Mouse (Mus musculus) myocyte (in vitro differentiated cells): ENCODE measurements at regions not wholly inside any gene's neighbourhood (a gene's known extent, or its start where the extent isn't known, plus 50 kb on each side); places are given as distances from the start of the nearest gene placed in this dataset.

Source experiments
- CEBPB ChIP-seq: IDR thresholded peaks from 2 replicates; pipeline ENCODE4 v1.6.1; 2011; ENCODE audit warnings: mild to moderate bottlenecking, moderate library complexity; ENCODE audit not compliant: poor library complexity, insufficient read depth, severe bottlenecking
- E2F4 ChIP-seq: IDR thresholded peaks from one replicate; pipeline ENCODE4 v1.6.1; 2011; ENCODE audit warnings: mild to moderate bottlenecking, control low read depth, moderate library complexity; ENCODE audit not compliant: insufficient read depth
- MAX ChIP-seq: IDR thresholded peaks from one replicate; pipeline ENCODE4 v1.6.1; 2011; ENCODE audit warnings: low read depth, mild to moderate bottlenecking, control low read depth
- MYOD1 ChIP-seq, 3 experiments: IDR thresholded peaks; one replicate each; pipeline ENCODE4 v1.6.1; 2011; ENCODE audit warnings: control low read depth in 2 of 3, low read depth in 2 of 3, mild to moderate bottlenecking in 2 of 3, moderate library complexity in 1 of 3; ENCODE audit not compliant: insufficient read length in 2 of 3, control insufficient read depth in 1 of 3
- MYOG ChIP-seq, 3 experiments: IDR thresholded peaks; one replicate each; pipeline ENCODE4 v1.6.1; 2011; ENCODE audit warnings: control low read depth in 2 of 3, low read depth in 2 of 3, mild to moderate bottlenecking in 2 of 3; ENCODE audit not compliant: insufficient read length in 2 of 3, control insufficient read depth in 1 of 3, insufficient read depth in 1 of 3
- POLR2A ChIP-seq: IDR thresholded peaks from one replicate; pipeline ENCODE4 v1.6.1; 2011; ENCODE audit warnings: low read depth, mild to moderate bottlenecking, control low read depth, moderate library complexity; ENCODE audit not compliant: insufficient read length
- POLR2AphosphoS2 ChIP-seq: IDR thresholded peaks from one replicate; pipeline ENCODE4 v1.6.1; 2011; ENCODE audit warnings: low read depth, control low read depth; ENCODE audit not compliant: insufficient read length
- REST ChIP-seq: IDR thresholded peaks from one replicate; pipeline ENCODE4 v1.6.1; 2011; ENCODE audit warnings: mild to moderate bottlenecking, control low read depth, moderate library complexity; ENCODE audit not compliant: insufficient read depth, insufficient read length
- SRF ChIP-seq: IDR thresholded peaks from one replicate; pipeline ENCODE4 v1.6.1; 2011; ENCODE audit warnings: low read depth; ENCODE audit not compliant: control insufficient read depth, insufficient read length
- TCF12 ChIP-seq: IDR thresholded peaks from one replicate; pipeline ENCODE4 v1.6.1; 2011; ENCODE audit warnings: mild to moderate bottlenecking, control low read depth; ENCODE audit not compliant: poor library complexity, insufficient read depth, severe bottlenecking

DNA sequence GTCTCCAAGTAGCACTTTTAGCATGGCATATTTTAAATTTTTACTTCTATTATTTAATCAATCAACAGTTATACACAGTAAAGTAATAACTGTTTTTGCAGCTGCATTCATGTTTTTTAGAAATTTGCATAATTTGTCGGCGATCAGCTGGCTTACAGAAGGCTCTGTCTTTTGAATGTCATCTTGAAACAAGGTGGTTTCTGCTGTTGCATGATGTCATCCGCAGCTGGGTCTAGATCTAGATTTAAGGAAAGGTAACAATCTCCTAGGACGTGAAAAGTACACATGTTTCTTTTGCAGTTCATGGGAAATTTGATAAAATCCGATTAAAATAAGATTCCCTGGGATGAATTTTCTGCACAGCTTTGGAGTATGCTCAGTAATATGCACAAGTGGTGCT, 534.9 kb downstream of the Ttll7 start:
- TF ChIP-seq REST: no peak
- TF ChIP-seq CEBPB: no peak
- no peak for TF ChIP-seq POLR2A
- no peak for TF ChIP-seq TCF12
- no peak for TF ChIP-seq E2F4
- no peak for TF ChIP-seq POLR2AphosphoS2
- TF ChIP-seq MAX: no peak
- TF ChIP-seq MYOD1 (IDR thresholded peaks at IDR 0.05; ENCODE audit: control insufficient read depth in 1 of 3, insufficient read length in 2 of 3, low read depth in 2 of 3): no peak
- no peak for TF ChIP-seq MYOG (IDR thresholded peaks at IDR 0.05; ENCODE audit: control insufficient read depth in 1 of 3, insufficient read depth in 1 of 3, insufficient read length in 2 of 3, low read depth in 2 of 3)
- TF ChIP-seq SRF: no peak
